Mouse (Mus musculus) midbrain, embryonic 11.5 days (tissue): ENCODE measurements around the gene Ppp1r14d. TPM values are rescaled to one million over a fixed set of nuclear protein-coding genes. Genes with fewer than 3 reads are reported as not detected.

Source experiments
- ATAC-seq: fragments of 200-750 bp; cut with Nextera tagmentation; 2 replicates; pipeline ENCODE4 v1.8.0; 2017; ENCODE audit warnings: moderate TSS enrichment, moderate library complexity; ENCODE audit not compliant: low FRiP score
- DNase-seq: peaks from one replicate; pipeline ENCODE4 v3.0.0; 2015; ENCODE audit warnings: low spot score; ENCODE audit errors: missing footprints
- H3K27ac ChIP-seq: fragments of 300-500 bp; sonication (generic); 2 replicates; pipeline ENCODE4 v1.5.1; 2014; ENCODE audit warnings: low read depth, low read length
- H3K27me3 ChIP-seq: fragments of 300-500 bp; sonication (generic); 2 replicates; pipeline ENCODE4 v1.6.1; 2014; ENCODE audit warnings: mild to moderate bottlenecking, low read length, moderate library complexity, mixed read lengths; ENCODE audit not compliant: control insufficient read depth, insufficient read depth
- H3K36me3 ChIP-seq: fragments of 300-500 bp; sonication (generic); 2 replicates; pipeline ENCODE4 v1.6.1; 2014; ENCODE audit warnings: mild to moderate bottlenecking, low read length, moderate library complexity, mixed read lengths; ENCODE audit not compliant: control insufficient read depth, insufficient read depth
- H3K4me1 ChIP-seq: fragments of 300-500 bp; sonication (generic); 2 replicates; pipeline ENCODE4 v1.6.1; 2014; ENCODE audit warnings: low read length; ENCODE audit not compliant: control insufficient read depth, insufficient read depth
- H3K4me2 ChIP-seq: fragments of 300-500 bp; sonication (generic); 2 replicates; pipeline ENCODE4 v1.6.1; 2014; ENCODE audit warnings: mild to moderate bottlenecking, moderate library complexity
- H3K4me3 ChIP-seq: fragments of 300-500 bp; sonication (generic); 2 replicates; pipeline ENCODE4 v1.5.1; 2014; ENCODE audit warnings: low read depth, low read length
- H3K9ac ChIP-seq: fragments of 300-500 bp; sonication (generic); 2 replicates; pipeline ENCODE4 v1.6.1; 2014; ENCODE audit warnings: low read length
- H3K9me3 ChIP-seq: fragments of 300-500 bp; sonication (generic); 2 replicates; pipeline ENCODE4 v1.6.1; 2016; ENCODE audit warnings: low read length; ENCODE audit not compliant: control insufficient read depth
- WGBS: fragments of 180-500 bp; shearing (Covaris S2); extraction: QIAGEN DNeasy Blood & Tissue Kit; methylation state at CpG from one replicate; pipeline ENCODE4 v1.1.7; 2014; 5-methylcytosine and 5-hydroxymethylcytosine counted together
- polyA plus RNA-seq: library from polyadenylated mRNA; unstranded; fragments of >200 nt; fragmentation: Nextera tagmentation; extraction: Ambion mirVana; gene quantifications from 2 replicates; pipeline ENCODE4 v1.2.1, GENCODE M21; 2014

Gene Ppp1r14d
- polyA plus RNA-seq, 1 experiment from 2014 or later, result not detected

DNA sequence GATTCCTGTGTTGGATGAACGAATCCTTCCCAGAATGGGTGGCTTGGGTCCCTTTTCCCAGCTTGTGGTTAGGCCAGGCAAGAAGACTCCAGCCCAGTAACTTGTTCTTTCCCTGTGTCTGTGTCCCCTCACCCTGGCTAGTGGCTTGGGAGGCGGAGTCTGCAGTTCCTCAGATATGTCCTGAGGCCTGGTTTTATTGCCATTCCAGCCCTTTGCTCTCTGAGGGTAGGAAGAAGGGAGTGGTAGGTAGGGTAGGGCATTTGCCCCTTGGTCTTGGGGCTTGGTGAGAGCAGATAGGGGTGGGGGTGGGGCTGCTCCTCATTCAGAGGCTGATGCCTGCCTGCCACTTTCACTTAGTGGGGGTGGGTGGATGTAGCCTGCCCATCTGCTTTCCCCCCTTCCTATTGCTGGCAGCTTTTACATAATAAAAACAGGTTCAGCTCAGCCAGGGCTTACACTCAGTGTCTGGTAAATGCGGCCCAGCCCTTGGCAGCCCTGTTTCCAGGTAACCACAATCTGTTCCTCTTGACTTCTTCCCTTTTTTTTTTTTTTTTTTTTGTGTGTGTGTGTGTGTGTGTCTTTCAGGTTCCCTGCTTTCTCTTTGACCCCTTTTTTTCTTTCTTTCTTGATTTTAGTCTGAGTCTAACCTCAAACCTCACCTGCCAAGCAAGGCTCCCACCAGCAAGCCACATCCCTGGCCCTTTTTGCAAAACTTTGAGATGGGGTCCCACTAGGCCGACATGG, 10.5 kb upstream of the Ppp1r14d start:
- Histone ChIP-seq H3K4me2 (no peak overlapping the region), H3K27me3 (peaks cover 36% of the 10 kb centered on the region), H3K36me3 (no peaks in the 10 kb centered on the region), H3K4me1 (peaks cover 9% of the 10 kb centered on the region), H3K9me3 (no peaks in the 10 kb centered on the region), H3K4me3 (no peak overlapping the region), H3K27ac (no peak overlapping the region), H3K9ac (no peak overlapping the region)
- DNase-seq, result no peak
- 70% methylated on average over 4 of the region's 4 CpGs for WGBS
- ATAC-seq, result no peak

DNA sequence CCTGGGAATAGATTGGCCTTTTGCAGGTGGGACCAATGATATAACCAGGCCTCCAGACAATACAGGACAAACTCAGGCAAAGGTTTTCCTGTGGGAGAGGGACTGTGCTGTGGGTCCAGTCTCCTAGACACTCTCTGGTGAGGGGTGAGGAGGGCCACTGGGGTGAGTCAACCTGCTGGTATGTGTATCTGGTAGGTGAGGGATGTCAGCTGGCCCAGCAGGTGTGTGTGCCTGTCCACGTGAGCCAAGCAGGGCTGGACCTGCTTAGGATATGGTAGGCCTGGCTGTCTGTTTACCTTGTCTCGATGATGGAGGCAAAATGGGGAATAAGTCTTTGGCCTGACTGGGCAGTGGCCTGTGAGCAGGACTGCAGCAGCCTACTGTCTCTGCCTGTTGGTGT, 9.0 kb upstream of the Ppp1r14d start:
- Histone ChIP-seq H3K4me3 (no peak overlapping the region), H3K9me3 (no peaks in the 10 kb centered on the region), H3K27me3 (peaks cover 36% of the 10 kb centered on the region), H3K4me1 (peaks cover 9% of the 10 kb centered on the region), H3K27ac (no peak overlapping the region), H3K4me2 (no peak overlapping the region), H3K36me3 (no peaks in the 10 kb centered on the region), H3K9ac (no peak overlapping the region)
- 65% methylated on average over 2 of the region's 2 CpGs for WGBS
- ATAC-seq (no peak), DNase-seq (no peak)

DNA sequence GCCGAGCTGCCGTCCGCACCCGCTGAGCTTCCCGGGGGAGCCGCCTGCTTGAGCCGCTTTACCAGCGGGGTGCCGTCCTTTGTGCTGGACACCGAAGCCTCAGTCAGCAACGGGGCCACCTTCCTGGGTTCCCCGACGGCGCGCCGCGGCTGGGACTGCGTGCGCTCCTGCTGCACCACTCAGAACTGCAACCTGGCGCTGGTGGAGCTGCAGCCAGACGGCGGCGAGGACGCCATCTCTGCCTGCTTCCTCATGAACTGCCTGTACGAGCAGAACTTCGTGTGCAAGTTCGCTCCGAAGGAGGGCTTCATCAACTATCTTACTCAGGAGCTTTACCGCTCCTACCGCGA, 8.1 kb upstream of the Ppp1r14d start:
- no peak for DNase-seq

DNA sequence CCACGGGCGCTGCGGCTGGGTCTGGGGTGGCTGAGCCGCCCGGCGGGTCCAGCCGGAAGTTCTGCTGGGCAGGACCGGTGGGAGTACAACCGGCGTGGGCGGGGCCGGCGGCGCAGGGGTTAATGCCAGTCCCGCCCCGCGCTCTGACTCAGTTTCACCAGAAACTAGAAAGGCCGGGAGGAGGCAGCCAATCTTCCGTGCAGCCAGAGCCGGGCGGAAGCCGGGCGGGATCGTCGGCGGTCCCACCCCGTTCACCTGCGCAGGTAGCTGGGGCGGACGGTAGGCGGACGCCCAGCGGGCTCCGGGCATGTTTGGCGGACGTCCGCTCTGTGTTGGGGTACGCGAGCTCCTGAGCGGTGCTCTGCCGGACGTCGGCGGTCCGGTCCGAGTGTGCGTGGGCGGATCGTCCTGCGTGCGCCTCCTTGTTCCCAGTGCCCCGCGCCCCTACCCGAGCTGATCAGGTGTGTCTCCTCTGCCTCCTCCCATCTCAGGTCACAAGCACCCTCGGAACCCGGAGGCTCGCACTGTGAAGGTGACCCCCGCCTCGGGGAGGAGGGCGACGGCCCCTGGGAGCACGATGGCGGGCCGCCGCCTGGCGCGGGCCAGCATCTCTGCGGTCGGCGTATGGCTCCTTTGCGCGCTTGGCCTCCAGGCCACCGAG, 7.6 kb upstream of the Ppp1r14d start, which contains the start of gene Spint1:
Spint1 (plus strand) TSS at position 153 of the 661 bp plus-strand sequence.
- Histone ChIP-seq H3K9ac (peak within 1 kb of the TSS; percentile 28), H3K9me3 (no peaks in the 10 kb centered on the region), H3K27me3 (peaks cover 36% of the 10 kb centered on the region), H3K36me3 (no peaks in the 10 kb centered on the region), H3K4me3 (peak within 1 kb of the TSS; percentile 37), H3K27ac (no peak within 1 kb of the TSS), H3K4me2 (peak within 1 kb of the TSS; percentile 64), H3K4me1 (peaks cover 9% of the 10 kb centered on the region)
- ATAC-seq (no peak), DNase-seq (peak; percentile 90)
- WGBS, result 1% methylated on average over 73 of the region's 73 CpGs

More for the DNA sequence above, 8.1 kb upstream of the Ppp1r14d start:
- Histone ChIP-seq H3K4me1 (peaks cover 9% of the 10 kb centered on the region), H3K36me3 (no peaks in the 10 kb centered on the region), H3K4me2 (peak overlapping the region; percentile 64), H3K9ac (no peak overlapping the region), H3K27ac (no peak overlapping the region), H3K4me3 (peak overlapping the region; percentile 37), H3K27me3 (peaks cover 36% of the 10 kb centered on the region), H3K9me3 (no peaks in the 10 kb centered on the region)
- no peak for ATAC-seq
- WGBS, result 1% methylated on average over 31 of the region's 31 CpGs

DNA sequence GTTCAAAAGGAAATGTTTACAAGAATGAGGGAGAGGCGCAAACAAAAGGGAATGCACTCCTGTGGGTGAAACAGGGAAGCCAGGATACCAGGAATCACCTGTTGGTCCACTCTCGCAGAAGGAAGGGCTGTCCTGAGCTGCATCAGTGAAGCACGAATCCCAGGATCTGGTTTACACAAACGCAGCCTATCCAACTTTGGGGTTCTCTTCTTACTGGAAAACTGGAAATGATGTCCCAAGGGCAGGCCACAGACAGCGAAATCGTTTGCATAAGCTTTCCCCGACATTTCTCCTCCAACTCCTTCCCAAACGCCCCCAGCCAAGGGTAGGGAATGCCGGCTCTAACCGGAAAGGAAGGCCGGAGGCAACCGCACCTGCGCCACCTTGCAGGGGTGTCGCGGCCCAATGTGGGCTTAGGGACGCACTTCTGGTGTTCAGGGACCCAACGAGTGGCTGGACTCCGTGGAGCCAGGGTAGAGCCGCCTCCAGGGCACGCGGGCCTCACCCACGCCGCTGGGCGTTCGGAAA, 7.0 kb upstream of the Ppp1r14d start:
- Histone ChIP-seq H3K9me3 (no peaks in the 10 kb centered on the region), H3K4me2 (peak overlapping the region; percentile 64), H3K4me1 (peaks cover 9% of the 10 kb centered on the region), H3K36me3 (no peaks in the 10 kb centered on the region), H3K27me3 (peaks cover 36% of the 10 kb centered on the region), H3K27ac (no peak overlapping the region), H3K4me3 (peak overlapping the region; percentile 37), H3K9ac (peak overlapping the region; percentile 28)
- 7% methylated on average over 25 of the region's 25 CpGs for WGBS
- no peak for ATAC-seq
- peak; percentile 88 for DNase-seq

DNA sequence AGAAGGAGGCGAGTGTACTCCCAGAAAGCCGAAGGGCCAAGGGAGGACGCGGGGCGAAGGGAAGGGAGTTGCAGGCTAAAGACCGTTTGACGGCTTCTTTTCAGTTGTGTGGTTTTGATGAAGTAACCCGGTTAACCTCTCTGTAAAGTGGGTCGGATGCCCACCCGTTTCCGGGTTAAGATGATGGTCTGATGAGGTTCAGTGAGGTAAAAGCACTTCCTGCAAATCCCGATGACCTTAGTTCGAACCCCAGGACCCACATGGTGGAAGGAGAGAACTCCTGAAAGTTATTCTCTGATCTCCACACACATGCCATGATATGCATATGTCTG, 20.6 kb downstream of the Ppp1r14d start:
- DNase-seq (no peak), ATAC-seq (no peak; the same call in 1 of the 2 replicates)
- no peaks in the 10 kb centered on the region for H3K27me3 ChIP-seq
- H3K27ac ChIP-seq, result no peak overlapping the region; the same call in 1 of the 2 replicates
- H3K4me3 ChIP-seq, result peak overlapping the region; percentile 68
- H3K4me1 ChIP-seq, result peaks cover 6% of the 10 kb centered on the region
- H3K9ac ChIP-seq, result peak overlapping the region; percentile 55
- peak overlapping the region; percentile 38 for H3K4me2 ChIP-seq
- WGBS, result 2% methylated on average over 13 of the region's 13 CpGs
- peaks cover 3% of the 10 kb centered on the region for H3K36me3 ChIP-seq
- no peaks in the 10 kb centered on the region for H3K9me3 ChIP-seq

DNA sequence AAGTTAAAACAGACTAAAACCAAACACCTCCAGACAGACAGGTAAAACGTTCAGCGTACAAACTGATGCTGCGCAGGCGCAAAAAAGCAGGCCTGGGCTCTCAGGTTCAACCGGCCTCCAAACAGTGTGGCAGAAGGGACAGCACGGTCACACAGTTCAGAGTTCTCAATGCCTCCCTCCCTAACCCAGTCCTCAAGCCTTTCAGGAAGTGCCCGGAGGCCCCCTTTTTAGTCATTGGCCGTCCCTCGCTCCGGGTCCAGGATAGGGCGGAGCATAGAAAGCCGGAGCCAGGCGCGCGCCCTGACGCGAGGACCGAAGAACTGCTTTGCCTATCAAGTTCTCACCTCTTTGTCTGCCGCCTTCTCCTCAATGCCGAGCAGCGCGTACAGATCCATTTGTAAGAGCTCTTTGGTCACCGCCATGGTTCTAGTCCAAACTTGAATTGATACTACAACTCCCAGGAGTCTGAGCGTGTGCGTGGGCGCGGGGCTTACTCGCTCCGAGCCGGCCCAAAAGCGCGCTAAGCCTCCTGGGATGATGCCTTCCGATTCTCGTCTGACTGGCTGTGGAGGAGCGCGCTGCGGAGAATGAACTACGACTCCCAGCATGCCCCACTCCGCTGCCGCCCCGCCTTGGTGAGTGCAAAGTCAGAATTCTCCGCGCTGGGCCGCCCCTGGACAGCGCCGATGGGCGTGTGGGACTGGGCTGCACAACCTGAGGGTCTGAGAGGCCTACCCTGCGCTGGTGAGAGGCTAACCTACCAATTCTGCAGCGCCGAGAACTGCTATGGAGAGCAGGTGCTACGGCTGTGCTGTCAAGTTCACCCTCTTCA, 21.1 kb downstream of the Ppp1r14d start, which contains the start of the genes Zfyve19 and Dnajc17:
Zfyve19 (plus strand) TSS at position 274 of the 832 bp plus-strand sequence.
Dnajc17 (minus strand) TSS at position 452 of the 832 bp plus-strand sequence.
- Histone ChIP-seq H3K27ac (peak within 1 kb of the TSS; percentile 73; the same call in 1 of the 2 replicates), H3K4me1 (peaks cover 6% of the 10 kb centered on the region), H3K4me3 (peak within 1 kb of the TSS; percentile 68), H3K4me2 (peak within 1 kb of the TSS; percentile 58), H3K9me3 (no peaks in the 10 kb centered on the region), H3K9ac (peak within 1 kb of the TSS; percentile 76), H3K27me3 (no peaks in the 10 kb centered on the region), H3K36me3 (peaks cover 3% of the 10 kb centered on the region)
- DNase-seq (peak; percentile 98), ATAC-seq (peak; percentile 98)
- under 1% methylated on average over 51 of the region's 51 CpGs for WGBS

DNA sequence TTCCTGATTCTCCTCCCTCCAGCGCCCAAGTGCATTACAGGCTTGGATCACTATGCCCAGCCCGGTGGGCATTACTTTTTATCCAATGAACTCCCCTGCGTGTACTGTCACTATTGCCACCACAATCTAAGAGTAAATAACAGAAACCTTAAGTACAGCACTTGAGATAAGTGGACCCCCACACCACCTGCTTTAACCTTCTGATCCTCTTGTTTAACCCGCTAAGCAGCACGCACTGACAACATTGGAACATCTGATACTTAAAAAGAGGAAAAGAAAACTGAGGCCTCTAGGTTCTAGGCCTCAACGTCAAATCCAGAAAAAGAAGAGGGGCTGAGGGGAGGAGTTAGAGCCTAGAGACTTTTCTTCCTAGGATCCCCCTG, 21.8 kb downstream of the Ppp1r14d start:
- Histone ChIP-seq H3K27ac (peak overlapping the region; percentile 73; the same call in 1 of the 2 replicates), H3K4me3 (peak overlapping the region; percentile 68), H3K27me3 (no peaks in the 10 kb centered on the region), H3K9ac (peak overlapping the region; percentile 76), H3K4me2 (peak overlapping the region; percentile 58), H3K36me3 (peaks cover 2% of the 10 kb centered on the region; the same call in 1 of the 2 replicates), H3K4me1 (peaks cover 8% of the 10 kb centered on the region), H3K9me3 (no peaks in the 10 kb centered on the region)
- ATAC-seq (no peak; the same call in 1 of the 2 replicates), DNase-seq (peak; percentile 85)
- WGBS, result 33% methylated on average over 6 of the region's 6 CpGs
